Mouse (Mus musculus): ENCODE measurements around the gene Alcam.

DNA sequence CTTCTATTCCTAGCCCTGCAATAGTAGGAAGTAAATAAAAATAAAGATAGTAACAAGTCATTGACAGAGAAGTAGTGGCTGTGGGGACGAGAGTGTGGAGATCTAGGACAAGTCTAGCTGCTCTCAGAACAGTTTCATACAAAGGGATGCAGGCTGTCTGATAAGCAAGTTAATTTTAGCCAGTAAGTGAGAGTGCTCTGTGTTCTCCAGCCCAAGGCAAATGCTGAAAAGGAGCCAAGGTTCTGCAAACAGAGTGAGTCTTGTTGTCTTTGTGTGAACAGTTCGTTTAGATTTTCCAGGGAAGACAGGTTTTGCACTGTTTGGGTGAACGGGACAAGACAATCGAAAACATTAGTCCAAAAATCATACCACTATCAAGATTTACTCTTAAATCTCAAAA, 25.4 kb downstream of the Alcam start:
- no peak for TF ChIP-seq USF1 (IDR thresholded peaks at IDR 0.05; ENCODE audit: low read depth)
- no peak for TF ChIP-seq MYOD1 (IDR thresholded peaks at IDR 0.05; ENCODE audit: control insufficient read depth, insufficient read length, low read depth)
- TF ChIP-seq CTCF (IDR thresholded peaks at IDR 0.05; ENCODE audit: control insufficient read depth, insufficient read depth, insufficient read length) = no peak
- no peak for TF ChIP-seq FOSL1 (IDR thresholded peaks at IDR 0.05; ENCODE audit: insufficient read depth, low read length, poor library complexity, severe bottlenecking)

Data from C2C12 (cell line).